Mouse (Mus musculus) lung, postnatal 14 days (tissue): ENCODE measurements around the gene Olfr772.
"Not testable (repeated sequence)": the region's sequence is repeated elsewhere in the genome, so short reads cannot be mapped to it uniquely, and the experiment has no call there.

ENCODE experiments used
- DNase-seq: peaks from one replicate; pipeline ENCODE4 v3.0.0; 2021

The Olfr772 gene

GRCm38 (mm10) chr10:129177821-129178220 is at the start of gene Olfr772:
Gene Olfr772, minus strand, starts transcription at chr10:129177921.
- not testable (repeated sequence) for DNase-seq

- not testable (repeated sequence) for DNase-seq
Measured at GRCm38 (mm10) chr10:129187319-129187718, 9.6 kb upstream of the Olfr772 start, which contains the start of gene Olfr773. Gene Olfr773, minus strand, starts transcription at chr10:129187419.

- no peak for DNase-seq
Measured at GRCm38 (mm10) chr10:129164651-129165050, 13.1 kb downstream of the Olfr772 start, which contains the start of gene Olfr771. Gene Olfr771, minus strand, starts transcription at chr10:129164751.

- no peak for DNase-seq
Measured at GRCm38 (mm10) chr10:129138898-129139297, 38.8 kb downstream of the Olfr772 start, which contains the start of gene Olfr770. Gene Olfr770, minus strand, starts transcription at chr10:129138998.
